In genomic region chr6:53854226-53854625, GRCm38 (mm10) we compare ENCODE assay signal across 17 mouse cellular contexts. TPM values are rescaled to one million over a fixed set of nuclear protein-coding genes. Genes with fewer than 3 reads are reported as not detected.
DNase-seq lines count a peak whose midpoint lies in the region; ATAC-seq and TF ChIP-seq lines count a peak whose summit lies in the region.
"Had no signal": no experiment of that assay in that cellular context is flagged by ENCODE, and none has a peak within 500 bp of the region (broad histone marks: within the 10 kb centered on the region; RNA-seq: fewer than 3 reads in every experiment).

No protein-coding gene starts in this region.

- H3K4me2 ChIP-seq in hindbrain, embryonic 15.5 days, result no peak overlapping the region
- no peak overlapping the region for H3K4me2 ChIP-seq in hindbrain, embryonic 11.5 days (replicated peaks; ENCODE audit: low read depth, low read length)
- H3K4me2 ChIP-seq in limb, embryonic 13.5 days (replicated peaks), result no peak overlapping the region
- H3K4me2 ChIP-seq in embryonic facial prominence, embryonic 15.5 days (replicated peaks), result no peak overlapping the region
- H3K4me2 ChIP-seq: neural tube, embryonic 12.5 days had no signal

- no peaks in the 10 kb centered on the region for H3K4me1 ChIP-seq in hindbrain, embryonic 15.5 days (replicated peaks)
- no peaks in the 10 kb centered on the region for H3K4me1 ChIP-seq in hindbrain, embryonic 11.5 days (replicated peaks; ENCODE audit: control insufficient read depth, insufficient read depth, low read length)
- H3K4me1 ChIP-seq in limb, embryonic 13.5 days, result peaks cover 30% of the 10 kb centered on the region
- H3K4me1 ChIP-seq in limb, embryonic 10.5 days, result peaks cover 21% of the 10 kb centered on the region
- peaks cover 5% of the 10 kb centered on the region; the same call in 1 of the 2 replicates for H3K4me1 ChIP-seq in bone marrow macrophage, adult 2 months (ENCODE audit: control insufficient read depth, insufficient read depth, low read length)
- peaks cover 37% of the 10 kb centered on the region for H3K4me1 ChIP-seq in embryonic facial prominence, embryonic 15.5 days
- H3K4me1 ChIP-seq: heart, embryonic 10.5 days had no signal

- TF ChIP-seq CTCF in bone marrow macrophage, adult 2 months (IDR thresholded peaks at IDR 0.05; ENCODE audit: low read depth, low read length), result no peak

- H3K27me3 ChIP-seq in hindbrain, embryonic 15.5 days, result no peaks in the 10 kb centered on the region
- H3K27me3 ChIP-seq in hindbrain, embryonic 11.5 days (ENCODE audit: control insufficient read depth, insufficient read depth, low read length), result no peaks in the 10 kb centered on the region
- H3K27me3 ChIP-seq in limb, embryonic 13.5 days, result no peaks in the 10 kb centered on the region
- H3K27me3 ChIP-seq in limb, embryonic 10.5 days (ENCODE audit: low read depth, poor library complexity, severe bottlenecking), result no peaks in the 10 kb centered on the region
- H3K27me3 ChIP-seq in embryonic facial prominence, embryonic 15.5 days, result no peaks in the 10 kb centered on the region
- H3K27me3 ChIP-seq: neural tube, embryonic 12.5 days had no signal

- peak overlapping the region; percentile 61 for H3K27ac ChIP-seq in hindbrain, embryonic 15.5 days (replicated peaks)
- H3K27ac ChIP-seq in hindbrain, embryonic 11.5 days (ENCODE audit: low read depth, low read length), result no peak overlapping the region
- H3K27ac ChIP-seq in limb, embryonic 13.5 days, result peak overlapping the region; percentile 39
- no peak overlapping the region for H3K27ac ChIP-seq in limb, embryonic 10.5 days
- H3K27ac ChIP-seq in bone marrow macrophage, adult 2 months (ENCODE audit: insufficient read depth, low read depth, low read length), result 0 out of 2 replicates have a peak overlapping the region, but pooled peaks have one; percentile 1
- peak overlapping the region; percentile 48; the same call in 1 of the 2 replicates for H3K27ac ChIP-seq in embryonic facial prominence, embryonic 15.5 days (replicated peaks)
- H3K27ac ChIP-seq: forebrain, embryonic 10.5 days; heart, embryonic 10.5 days; neural tube, embryonic 12.5 days had no signal

- TF ChIP-seq POLR2A in bone marrow macrophage, adult 2 months (IDR thresholded peaks at IDR 0.05; ENCODE audit: borderline replicate concordance, low read depth, low read length), result no peak

- WGBS in hindbrain, embryonic 15.5 days, result 69% methylated on average over 2 of the region's 2 CpGs
- 84% methylated on average over 2 of the region's 2 CpGs for WGBS in hindbrain, embryonic 11.5 days
- 67% methylated on average over 2 of the region's 2 CpGs for WGBS in limb, embryonic 13.5 days
- WGBS in limb, embryonic 10.5 days, result 89% methylated on average over 2 of the region's 2 CpGs
- WGBS in embryonic facial prominence, embryonic 15.5 days, result 72% methylated on average over 2 of the region's 2 CpGs

- DNase-seq in hindbrain, embryonic 11.5 days (ENCODE audit: low spot score), result no peak
- no peak for DNase-seq in limb, embryonic 10.5 days (ENCODE audit: low spot score)
- no peak for DNase-seq in left cerebral cortex, postnatal 36 days (ENCODE audit: low spot score in 2 of 2)
- DNase-seq in right cerebral cortex, postnatal 25 days, result no peak
- DNase-seq: cerebellum, adult 9-11 months; gastrocnemius, adult 2 months; liver, postnatal 0 days; lung, postnatal 4 days; right cerebral cortex, postnatal 14 days; thymus, postnatal 25 days had no signal

- intact Hi-C loops in left cerebral cortex, postnatal 36 days (cut with DNase I), result no loop called here

- H3K4me3 ChIP-seq in hindbrain, embryonic 15.5 days, result no peak overlapping the region
- H3K4me3 ChIP-seq in hindbrain, embryonic 11.5 days (ENCODE audit: low read depth, low read length), result no peak overlapping the region
- no peak overlapping the region for H3K4me3 ChIP-seq in limb, embryonic 13.5 days
- H3K4me3 ChIP-seq in limb, embryonic 10.5 days, result no peak overlapping the region
- no peak overlapping the region for H3K4me3 ChIP-seq in bone marrow macrophage, adult 2 months (ENCODE audit: insufficient read depth, low read length)
- H3K4me3 ChIP-seq in embryonic facial prominence, embryonic 15.5 days (replicated peaks), result no peak overlapping the region
- H3K4me3 ChIP-seq: forebrain, embryonic 10.5 days; gastrocnemius, adult 2 months; heart, embryonic 10.5 days; neural tube, embryonic 12.5 days had no signal

- no peak overlapping the region for H3K9ac ChIP-seq in hindbrain, embryonic 15.5 days
- H3K9ac ChIP-seq in hindbrain, embryonic 11.5 days (ENCODE audit: low read depth, low read length), result no peak overlapping the region
- no peak overlapping the region for H3K9ac ChIP-seq in limb, embryonic 13.5 days
- H3K9ac ChIP-seq in embryonic facial prominence, embryonic 15.5 days, result no peak overlapping the region
- H3K9ac ChIP-seq: liver, postnatal 0 days; neural tube, embryonic 12.5 days had no signal

- no peaks in the 10 kb centered on the region for H3K9me3 ChIP-seq in hindbrain, embryonic 15.5 days
- H3K9me3 ChIP-seq in hindbrain, embryonic 11.5 days (ENCODE audit: control insufficient read depth, low read length), result no peaks in the 10 kb centered on the region
- H3K9me3 ChIP-seq in limb, embryonic 13.5 days, result no peaks in the 10 kb centered on the region
- H3K9me3 ChIP-seq in limb, embryonic 10.5 days (replicated peaks), result no peaks in the 10 kb centered on the region
- no peaks in the 10 kb centered on the region for H3K9me3 ChIP-seq in embryonic facial prominence, embryonic 15.5 days (replicated peaks)
- H3K9me3 ChIP-seq: forebrain, embryonic 10.5 days; heart, embryonic 10.5 days; neural tube, embryonic 12.5 days had no signal

- no peaks in the 10 kb centered on the region for H3K36me3 ChIP-seq in hindbrain, embryonic 15.5 days
- H3K36me3 ChIP-seq in hindbrain, embryonic 11.5 days (ENCODE audit: control insufficient read depth, insufficient read depth, low read length), result no peaks in the 10 kb centered on the region
- no peaks in the 10 kb centered on the region for H3K36me3 ChIP-seq in limb, embryonic 13.5 days
- no peaks in the 10 kb centered on the region for H3K36me3 ChIP-seq in limb, embryonic 10.5 days
- no peaks in the 10 kb centered on the region for H3K36me3 ChIP-seq in embryonic facial prominence, embryonic 15.5 days
- H3K36me3 ChIP-seq: forebrain, embryonic 10.5 days; heart, embryonic 10.5 days; neural tube, embryonic 12.5 days had no signal

- no peak for ATAC-seq in hindbrain, embryonic 15.5 days (ENCODE audit: low FRiP score, low read depth)
- ATAC-seq in hindbrain, embryonic 11.5 days (ENCODE audit: low FRiP score), result no peak
- no peak for ATAC-seq in limb, embryonic 13.5 days (ENCODE audit: low FRiP score, low read depth)
- no peak for ATAC-seq in embryonic facial prominence, embryonic 15.5 days (ENCODE audit: insufficient number of reproducible peaks, low FRiP score, low TSS enrichment, low read depth)
- ATAC-seq: liver, postnatal 0 days had no signal

RNA-seq across cellular contexts. Expression of gene Tril, which starts 33.6 kb away (rescaled TPM):
- polyA plus RNA-seq in hindbrain, embryonic 15.5 days (2015; fragmentation: Nextera tagmentation; extraction: Ambion mirVana), result 17.8 and 18.8 TPM in 2 replicates
- 14.6 and 17.0 TPM in 2 replicates for polyA plus RNA-seq in hindbrain, embryonic 11.5 days (2014; fragmentation: Nextera tagmentation; extraction: Ambion mirVana)
- polyA plus RNA-seq in limb, embryonic 13.5 days (2015; fragmentation: Nextera tagmentation; extraction: Ambion mirVana), result 93.3 and 104 TPM in 2 replicates
- 86.9 and 97.3 TPM in 2 replicates for polyA plus RNA-seq in limb, embryonic 10.5 days (2016; fragmentation: Nextera tagmentation; extraction: Ambion mirVana)
- polyA plus RNA-seq in bone marrow macrophage, adult 2 months (2012; ENCODE audit: insufficient read depth, insufficient read length, missing spikeins), result not detected in 2 replicates
- 35.3 and 38.3 TPM in 2 replicates for polyA plus RNA-seq in embryonic facial prominence, embryonic 15.5 days (2015; fragmentation: Nextera tagmentation; extraction: Ambion mirVana)
- 10 to 100 TPM; 31.5 to 33.4 TPM for total RNA-seq in left cerebral cortex, postnatal 36 days (2021)

Comparison
In these comparisons a context has a peak if more than half of its experiments do, and no peak if none do; other contexts are left out.
1. H3K27ac ChIP-seq: peak in hindbrain, embryonic 15.5 days (single experiment), limb, embryonic 13.5 days (single experiment), bone marrow macrophage, adult 2 months (single experiment) and embryonic facial prominence, embryonic 15.5 days (single experiment); none in hindbrain, embryonic 11.5 days (single experiment) and limb, embryonic 10.5 days (single experiment).
2. RNA of gene Tril, which starts 33.6 kb away (polyA plus RNA-seq): 93.3 to 104 TPM in limb, embryonic 13.5 days, 86.9 to 97.3 TPM in limb, embryonic 10.5 days, 35.3 to 38.3 TPM in embryonic facial prominence, embryonic 15.5 days, 17.8 to 18.8 TPM in hindbrain, embryonic 15.5 days and 14.6 to 17.0 TPM in hindbrain, embryonic 11.5 days; not detected in bone marrow macrophage, adult 2 months; every median in the first group is over 10 times any median in the second.